8 mouse cellular contexts compared by ENCODE assay signal in genomic region chr2:150786251-150787180, GRCm38 (mm10). TPM values are rescaled to one million over a fixed set of nuclear protein-coding genes. Genes with fewer than 3 reads are reported as not detected.
A peak's percentile ranks its signal among the peaks of the same experiment; 100 is the strongest.
DNase-seq lines count a peak whose midpoint lies in the region; ATAC-seq and TF ChIP-seq lines count a peak whose summit lies in the region.

Gene Pygb, plus strand, starts transcription at chr2:150786735.

- no peak within 1 kb of the TSS for H3K27ac ChIP-seq in ES-E14 (ENCODE audit: insufficient read depth, low read depth, low read length, poor library complexity, severe bottlenecking)
- H3K27ac ChIP-seq in forebrain, embryonic 14.5 days (ENCODE audit: low read depth, low read length): peak within 1 kb of the TSS; percentile 60; the same call in 1 of the 2 replicates

- no peaks in the 10 kb centered on the region for H3K36me3 ChIP-seq in ES-E14 (ENCODE audit: control insufficient read depth, insufficient read depth, low read length, poor library complexity, severe bottlenecking)
- 0 out of 2 replicates have a peak, but pooled peaks cover 4% of the 10 kb centered on the region for H3K36me3 ChIP-seq in forebrain, embryonic 14.5 days (ENCODE audit: control insufficient read depth, insufficient read depth, low read length)

- ATAC-seq in forebrain, embryonic 14.5 days: peak; percentile 97
- peak; percentile 92 for ATAC-seq in neutrophil, adult 5-6 weeks (ENCODE audit: extremely low read depth, insufficient number of reproducible peaks, low FRiP score, poor library complexity, severe bottlenecking)

- peak within 1 kb of the TSS; percentile 69 to 97 for H3K4me3 ChIP-seq in ES-E14 (ENCODE audit: insufficient read depth in 1 of 2, low read depth in 1 of 2, low read length in 2 of 2, poor library complexity in 1 of 2, severe bottlenecking in 1 of 2)
- peak within 1 kb of the TSS; percentile 79 for H3K4me3 ChIP-seq in forebrain, embryonic 14.5 days (ENCODE audit: low read depth, low read length)
- peak within 1 kb of the TSS; percentile 93 for H3K4me3 ChIP-seq in lung, adult 2 months (replicated peaks; ENCODE audit: extremely low read depth, low read depth, low read length)

- H3K9ac ChIP-seq in ES-E14 (ENCODE audit: insufficient read depth, low read depth, low read length, poor library complexity, severe bottlenecking): peak within 1 kb of the TSS; percentile 83
- peak within 1 kb of the TSS; percentile 78 for H3K9ac ChIP-seq in forebrain, embryonic 14.5 days (ENCODE audit: low read length)

- in situ Hi-C loops in ES-E14 (cut with MboI; ENCODE audit: low sequenced_read_pairs in 2 of 2, unreplicated experiment in 2 of 2): no loop called here

- H3K9me3 ChIP-seq in ES-E14 (ENCODE audit: control insufficient read depth, insufficient read depth, low read depth, low read length): no peaks in the 10 kb centered on the region
- H3K9me3 ChIP-seq in forebrain, embryonic 14.5 days (replicated peaks; ENCODE audit: control insufficient read depth, low read length): no peaks in the 10 kb centered on the region

- no peaks in the 10 kb centered on the region for H3K27me3 ChIP-seq in forebrain, embryonic 14.5 days (replicated peaks; ENCODE audit: control insufficient read depth, insufficient read depth, low read length)

- peak within 1 kb of the TSS; percentile 73 for H3K4me2 ChIP-seq in forebrain, embryonic 14.5 days (ENCODE audit: low read length)

- intact Hi-C loops in heart, postnatal 14 days (cut with DNase I): loop anchor here (2.0 kb wide), 1 partner anchor 38 kb away; the partner anchor contains the start of gene Entpd6

- H3K4me1 ChIP-seq in ES-E14 (ENCODE audit: control insufficient read depth in 2 of 2, insufficient read depth in 2 of 2, low read length in 2 of 2, poor library complexity in 1 of 2): peaks cover 2 to 5% of the 10 kb centered on the region in 2 experiments; a peak in 2 of 4 replicates
- peaks cover 17% of the 10 kb centered on the region for H3K4me1 ChIP-seq in forebrain, embryonic 14.5 days (ENCODE audit: control insufficient read depth, insufficient read depth, low read length)
- no peaks in the 10 kb centered on the region for H3K4me1 ChIP-seq in lung, adult 2 months (ENCODE audit: control insufficient read depth, insufficient read depth, low read length)

- peak; percentile 65 for DNase-seq in ES-E14 (ENCODE audit: low read depth, low spot score)
- peak; percentile 84 for DNase-seq in cerebellum, adult 11 months
- peak; percentile 96 for DNase-seq in forebrain, embryonic 14.5 days (ENCODE audit: low spot score)
- DNase-seq in heart, postnatal 14 days: peak; percentile 87 to 89
- peak; percentile 83 for DNase-seq in layer of hippocampus, adult 11-12 months (ENCODE audit: low spot score)
- peak; percentile 85 for DNase-seq in lung, adult 2 months
- peak; percentile 87 for DNase-seq in thymus, postnatal 0 days (ENCODE audit: low spot score)

- TF ChIP-seq POLR2A in lung, adult 2 months (IDR thresholded peaks at IDR 0.05; ENCODE audit: borderline replicate concordance, extremely low read depth, low read depth, low read length): peak; percentile 93; the same call in 1 of the 2 replicates

- TF ChIP-seq CTCF in lung, adult 2 months (IDR thresholded peaks at IDR 0.05; ENCODE audit: insufficient read depth, low read length): no peak

- WGBS in forebrain, embryonic 14.5 days: 3% methylated on average over 56 of the region's 58 CpGs
- 2% methylated on average over 57 of the region's 58 CpGs for WGBS in lung, adult 2 months

TF ChIP-seq in ES-E14, 5 proteins besides CTCF, POLR2A, EP300 and RAD21:
- TF ChIP-seq MAFK (IDR thresholded peaks at IDR 0.05; ENCODE audit: insufficient read depth, low read depth, low read length) (no peak), ZNF384 (IDR thresholded peaks at IDR 0.05; ENCODE audit: low read depth, low read length) (no peak), CHD2 (IDR thresholded peaks at IDR 0.05; ENCODE audit: low read depth, low read length) (no peak), HCFC1 (IDR thresholded peaks at IDR 0.05; ENCODE audit: borderline replicate concordance, insufficient read depth, low read length) (no peak), ZC3H11A (IDR thresholded peaks at IDR 0.05; ENCODE audit: borderline replicate concordance, low read depth, low read length) (no peak)

RNA-seq across cellular contexts. Expression of gene Pygb, which starts in this region (rescaled TPM):
- total RNA-seq in ES-E14 (2012; rRNA removed): 10.4 and 10.8 TPM in 2 replicates
- polyA plus RNA-seq in forebrain, embryonic 14.5 days (2014; fragmentation: Nextera tagmentation; extraction: Ambion mirVana): 50.7 and 57.9 TPM in 2 replicates
- 100 to 1,000 TPM; 413 to 424 TPM for total RNA-seq in heart, postnatal 14 days (2021)
- polyA plus RNA-seq in lung, adult 2 months (2012; rRNA removed): 52.1 and 56.4 TPM in 2 replicates
- 31.7 and 41.9 TPM in 2 replicates for total RNA-seq in neutrophil, adult 5-6 weeks (2017)
- 46.8 and 48.8 TPM in 2 replicates for polyA plus RNA-seq in thymus, postnatal 0 days (2015; fragmentation: Nextera tagmentation; extraction: Ambion mirVana)
